Mouse (Mus musculus): ENCODE data around the gene Cacnb4. TPM values are rescaled to one million over a fixed set of nuclear protein-coding genes. Genes with fewer than 3 reads are reported as not detected.
A peak's percentile ranks its signal among the peaks of the same experiment; 100 is the strongest.

The Cacnb4 gene
- polyA plus RNA-seq, 1 experiment from 2014 or later, result 2.8 TPM

- Histone ChIP-seq H3K27me3 (ENCODE audit: control insufficient read depth, insufficient read depth, low read length) (no peaks in the 10 kb centered on the region), H3K9me3 (ENCODE audit: control insufficient read depth, low read length) (no peaks in the 10 kb centered on the region), H3K4me1 (ENCODE audit: control insufficient read depth, insufficient read depth, low read length) (no peaks in the 10 kb centered on the region), H3K27ac (ENCODE audit: low read depth, low read length) (no peak overlapping the region), H3K9ac (ENCODE audit: low read length) (no peak overlapping the region), H3K4me2 (no peak overlapping the region), H3K4me3 (ENCODE audit: low read depth, low read length) (no peak overlapping the region), H3K36me3 (ENCODE audit: control insufficient read depth, insufficient read depth, low read length) (no peaks in the 10 kb centered on the region)
- WGBS, result 92% methylated on average over 3 of the region's 3 CpGs
- ATAC-seq (ENCODE audit: low FRiP score), result no peak
- no peak for DNase-seq (ENCODE audit: low spot score, missing footprints)
These were observed 171.9 kb downstream of the Cacnb4 start for GRCm38 (mm10) chr2:52504762-52505161.

DNA sequence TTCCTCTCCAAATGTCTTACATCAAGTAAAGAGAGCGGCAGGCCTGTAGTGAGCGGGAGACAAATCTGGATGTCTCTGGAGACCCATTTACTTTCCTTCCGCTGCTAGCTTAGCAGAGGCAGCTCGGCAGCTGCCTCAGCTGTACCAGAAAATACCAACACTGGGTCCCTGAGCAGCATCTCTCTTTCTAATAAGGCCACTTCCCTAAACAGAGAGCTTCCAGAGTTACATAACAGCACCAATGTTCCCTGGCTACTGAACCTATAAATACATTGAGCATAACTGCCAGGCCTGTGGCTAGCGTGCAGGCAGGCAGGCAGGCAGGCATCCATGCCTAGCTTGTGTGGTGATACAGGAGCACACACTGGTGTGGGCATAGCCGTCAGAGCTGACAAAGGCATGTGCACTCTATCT is 176.8 kb downstream of the Cacnb4 start:
- Histone ChIP-seq H3K36me3 (ENCODE audit: control insufficient read depth, insufficient read depth, low read length) (no peaks in the 10 kb centered on the region), H3K4me2 (no peak overlapping the region), H3K27ac (ENCODE audit: low read depth, low read length) (no peak overlapping the region), H3K4me3 (ENCODE audit: low read depth, low read length) (no peak overlapping the region), H3K9ac (ENCODE audit: low read length) (no peak overlapping the region), H3K9me3 (ENCODE audit: control insufficient read depth, low read length) (no peaks in the 10 kb centered on the region), H3K27me3 (ENCODE audit: control insufficient read depth, insufficient read depth, low read length) (no peaks in the 10 kb centered on the region), H3K4me1 (ENCODE audit: control insufficient read depth, insufficient read depth, low read length) (no peaks in the 10 kb centered on the region)
- no peak for DNase-seq (ENCODE audit: low spot score, missing footprints)
- ATAC-seq (ENCODE audit: low FRiP score), result no peak
- 78% methylated on average over 6 of the region's 6 CpGs for WGBS

GRCm38 (mm10) chr2:52499101-52499537 is 177.5 kb downstream of the Cacnb4 start:
- peak; percentile 61 for DNase-seq (ENCODE audit: low spot score, missing footprints)

GRCm38 (mm10) chr2:52495097-52495694 is 181.4 kb downstream of the Cacnb4 start:
- ATAC-seq (ENCODE audit: low FRiP score) (no peak), DNase-seq (ENCODE audit: low spot score, missing footprints) (peak; percentile 47)
- 85% methylated on average over 11 of the region's 11 CpGs for WGBS
- Histone ChIP-seq H3K36me3 (ENCODE audit: control insufficient read depth, insufficient read depth, low read length) (no peaks in the 10 kb centered on the region), H3K27ac (ENCODE audit: low read depth, low read length) (no peak overlapping the region), H3K4me2 (no peak overlapping the region), H3K9ac (ENCODE audit: low read length) (no peak overlapping the region), H3K4me3 (ENCODE audit: low read depth, low read length) (no peak overlapping the region), H3K4me1 (ENCODE audit: control insufficient read depth, insufficient read depth, low read length) (no peaks in the 10 kb centered on the region), H3K27me3 (ENCODE audit: control insufficient read depth, insufficient read depth, low read length) (no peaks in the 10 kb centered on the region), H3K9me3 (ENCODE audit: control insufficient read depth, low read length) (no peaks in the 10 kb centered on the region)

More at GRCm38 (mm10) chr2:52499101-52499537, 177.5 kb downstream of the Cacnb4 start:
- Histone ChIP-seq H3K4me1 (ENCODE audit: control insufficient read depth, insufficient read depth, low read length) (no peaks in the 10 kb centered on the region), H3K4me2 (no peak overlapping the region), H3K36me3 (ENCODE audit: control insufficient read depth, insufficient read depth, low read length) (no peaks in the 10 kb centered on the region), H3K9me3 (ENCODE audit: control insufficient read depth, low read length) (no peaks in the 10 kb centered on the region), H3K9ac (ENCODE audit: low read length) (no peak overlapping the region), H3K4me3 (ENCODE audit: low read depth, low read length) (no peak overlapping the region), H3K27ac (ENCODE audit: low read depth, low read length) (no peak overlapping the region), H3K27me3 (ENCODE audit: control insufficient read depth, insufficient read depth, low read length) (no peaks in the 10 kb centered on the region)
- no peak for ATAC-seq (ENCODE audit: low FRiP score)
- 74% methylated on average over 12 of the region's 12 CpGs for WGBS

DNA sequence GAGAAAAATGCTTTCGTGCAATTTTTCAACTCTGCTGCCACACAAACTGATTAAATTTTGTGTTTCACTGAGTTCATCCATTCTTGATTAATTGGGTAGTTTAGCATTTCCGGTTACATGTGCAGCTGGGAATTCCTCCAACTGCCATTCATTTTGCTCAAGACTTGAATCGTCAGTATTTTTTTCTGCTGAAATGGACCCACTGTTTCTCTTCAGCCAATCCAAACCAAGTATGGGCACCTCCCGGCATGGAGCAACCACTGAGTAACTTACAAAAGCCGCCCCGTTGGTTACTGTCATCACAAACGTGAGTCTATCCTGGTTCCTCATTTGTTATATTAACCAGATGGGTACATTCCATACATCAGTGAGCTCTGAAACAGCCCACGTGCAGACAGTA is 182.4 kb downstream of the Cacnb4 start:
- Histone ChIP-seq H3K27me3 (ENCODE audit: control insufficient read depth, insufficient read depth, low read length) (no peaks in the 10 kb centered on the region), H3K9ac (ENCODE audit: low read length) (no peak overlapping the region), H3K4me2 (no peak overlapping the region), H3K36me3 (ENCODE audit: control insufficient read depth, insufficient read depth, low read length) (no peaks in the 10 kb centered on the region), H3K4me1 (ENCODE audit: control insufficient read depth, insufficient read depth, low read length) (no peaks in the 10 kb centered on the region), H3K27ac (ENCODE audit: low read depth, low read length) (no peak overlapping the region), H3K4me3 (ENCODE audit: low read depth, low read length) (no peak overlapping the region), H3K9me3 (ENCODE audit: control insufficient read depth, low read length) (no peaks in the 10 kb centered on the region)
- peak; percentile 14 for DNase-seq (ENCODE audit: low spot score, missing footprints)
- 85% methylated on average over 8 of the region's 8 CpGs for WGBS
- no peak for ATAC-seq (ENCODE audit: low FRiP score)

DNA sequence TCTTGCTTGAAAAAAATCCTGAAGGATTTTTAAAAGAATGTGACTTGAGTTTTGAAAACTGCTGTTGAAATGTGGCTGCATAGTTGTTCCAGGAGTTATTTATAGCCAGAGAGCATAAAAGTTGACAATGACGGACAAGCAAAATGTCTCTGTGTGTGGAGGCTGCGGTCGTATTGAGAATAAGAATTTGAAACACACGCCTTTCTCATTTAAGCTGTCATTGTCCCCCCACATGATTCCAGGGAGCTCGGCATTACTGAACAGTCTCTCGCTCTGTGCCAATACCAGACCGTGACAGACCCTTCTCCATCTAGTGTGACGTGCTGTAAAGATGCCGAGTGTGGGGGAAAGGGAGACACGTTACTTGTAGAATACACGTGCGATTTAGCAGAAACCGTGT is 183.8 kb downstream of the Cacnb4 start:
- ATAC-seq (ENCODE audit: low FRiP score) (no peak), DNase-seq (ENCODE audit: low spot score, missing footprints) (no peak)
- no peak overlapping the region for H3K4me2 ChIP-seq
- H3K4me1 ChIP-seq (ENCODE audit: control insufficient read depth, insufficient read depth, low read length), result no peaks in the 10 kb centered on the region
- H3K4me3 ChIP-seq (ENCODE audit: low read depth, low read length), result no peak overlapping the region
- H3K9me3 ChIP-seq (ENCODE audit: control insufficient read depth, low read length), result no peaks in the 10 kb centered on the region
- H3K9ac ChIP-seq (ENCODE audit: low read length), result no peak overlapping the region
- no peak overlapping the region for H3K27ac ChIP-seq (ENCODE audit: low read depth, low read length)
- 84% methylated on average over 13 of the region's 13 CpGs for WGBS
- H3K27me3 ChIP-seq (ENCODE audit: control insufficient read depth, insufficient read depth, low read length), result no peaks in the 10 kb centered on the region
- no peaks in the 10 kb centered on the region for H3K36me3 ChIP-seq (ENCODE audit: control insufficient read depth, insufficient read depth, low read length)

DNA sequence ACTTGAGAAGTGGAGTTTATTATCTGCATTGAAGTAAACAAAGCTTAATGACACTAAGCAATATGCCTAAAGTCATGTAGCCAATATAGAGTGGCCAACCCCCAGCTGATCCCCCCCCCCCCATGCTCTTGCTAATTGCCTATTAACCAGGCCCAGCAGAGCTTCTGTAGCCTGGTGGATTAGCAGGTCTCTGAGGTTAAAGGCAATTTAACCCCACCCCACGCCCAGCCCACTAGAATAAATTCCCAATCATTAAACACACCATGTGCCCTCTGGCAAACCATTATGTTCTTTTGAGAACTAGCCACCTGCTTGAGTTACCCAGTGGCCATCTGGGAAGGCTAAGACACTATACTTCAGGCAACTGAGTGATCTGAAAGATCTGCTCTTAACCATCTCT is 186.8 kb downstream of the Cacnb4 start:
- Histone ChIP-seq H3K36me3 (ENCODE audit: control insufficient read depth, insufficient read depth, low read length) (no peaks in the 10 kb centered on the region), H3K27me3 (ENCODE audit: control insufficient read depth, insufficient read depth, low read length) (no peaks in the 10 kb centered on the region), H3K27ac (ENCODE audit: low read depth, low read length) (no peak overlapping the region), H3K9ac (ENCODE audit: low read length) (no peak overlapping the region), H3K4me1 (ENCODE audit: control insufficient read depth, insufficient read depth, low read length) (no peaks in the 10 kb centered on the region), H3K9me3 (ENCODE audit: control insufficient read depth, low read length) (no peaks in the 10 kb centered on the region), H3K4me3 (ENCODE audit: low read depth, low read length) (no peak overlapping the region), H3K4me2 (no peak overlapping the region)
- WGBS, result 52% methylated on average over 1 of the region's 1 CpGs
- ATAC-seq (ENCODE audit: low FRiP score) (no peak), DNase-seq (ENCODE audit: low spot score, missing footprints) (peak; percentile 68)

DNA sequence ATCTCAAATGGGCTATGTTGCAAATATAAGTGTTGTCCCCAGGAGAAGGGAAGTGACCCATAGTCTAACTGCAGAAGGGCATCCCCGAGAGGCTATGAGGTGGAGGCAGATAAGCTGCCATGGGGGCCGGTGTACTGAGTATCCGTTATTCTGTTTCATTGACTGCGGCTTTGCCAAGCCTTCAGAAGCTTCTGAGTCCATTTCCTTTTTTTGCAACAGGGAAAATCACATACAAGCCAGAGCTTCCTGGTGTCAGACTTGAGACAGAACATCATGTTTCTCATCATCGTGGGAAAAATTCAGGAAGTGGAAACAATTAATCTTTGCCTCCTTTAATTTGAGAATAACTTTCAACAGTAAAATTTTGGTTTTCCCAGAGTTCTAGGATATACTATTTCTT is 193.1 kb downstream of the Cacnb4 start:
- no peaks in the 10 kb centered on the region for H3K27me3 ChIP-seq (ENCODE audit: control insufficient read depth, insufficient read depth, low read length)
- no peak overlapping the region for H3K4me2 ChIP-seq
- ATAC-seq (ENCODE audit: low FRiP score) (no peak), DNase-seq (ENCODE audit: low spot score, missing footprints) (no peak)
- H3K9ac ChIP-seq (ENCODE audit: low read length), result no peak overlapping the region
- H3K27ac ChIP-seq (ENCODE audit: low read depth, low read length), result no peak overlapping the region
- H3K4me1 ChIP-seq (ENCODE audit: control insufficient read depth, insufficient read depth, low read length), result no peaks in the 10 kb centered on the region
- H3K4me3 ChIP-seq (ENCODE audit: low read depth, low read length), result no peak overlapping the region
- no peaks in the 10 kb centered on the region for H3K36me3 ChIP-seq (ENCODE audit: control insufficient read depth, insufficient read depth, low read length)
- no peaks in the 10 kb centered on the region for H3K9me3 ChIP-seq (ENCODE audit: control insufficient read depth, low read length)
- WGBS, result 90% methylated on average over 5 of the region's 5 CpGs

GRCm38 (mm10) chr2:52480476-52480875 is 196.2 kb downstream of the Cacnb4 start:
- Histone ChIP-seq H3K27ac (ENCODE audit: low read depth, low read length) (no peak overlapping the region), H3K4me3 (ENCODE audit: low read depth, low read length) (no peak overlapping the region), H3K9ac (ENCODE audit: low read length) (no peak overlapping the region), H3K27me3 (ENCODE audit: control insufficient read depth, insufficient read depth, low read length) (no peaks in the 10 kb centered on the region), H3K4me1 (ENCODE audit: control insufficient read depth, insufficient read depth, low read length) (no peaks in the 10 kb centered on the region), H3K36me3 (ENCODE audit: control insufficient read depth, insufficient read depth, low read length) (no peaks in the 10 kb centered on the region), H3K4me2 (no peak overlapping the region), H3K9me3 (ENCODE audit: control insufficient read depth, low read length) (no peaks in the 10 kb centered on the region)
- DNase-seq (ENCODE audit: low spot score, missing footprints) (no peak), ATAC-seq (ENCODE audit: low FRiP score) (no peak)
- WGBS, result 88% methylated on average over 8 of the region's 8 CpGs
